Mouse (Mus musculus) frontal cortex, postnatal 10 days (tissue): Measurements from ENCODE around the gene Ptafr.
"Not testable (repeated sequence)": the region's sequence is repeated elsewhere in the genome, so short reads cannot be mapped to it uniquely, and the experiment has no call there.

Experiments
- DNase-seq, 2 experiments: peaks; one replicate each; pipeline ENCODE4 v3.0.0; 2022; ENCODE audit warnings: low spot score in 2 of 2, mixed read lengths in 1 of 2

The Ptafr gene

GRCm38 (mm10) chr4:132555550-132555949 lies 8.3 kb upstream of the Ptafr start:
- not testable (repeated sequence) for DNase-seq

GRCm38 (mm10) chr4:132563261-132563660 lies 606 bp upstream of the Ptafr start:
- no peak for DNase-seq

DNA sequence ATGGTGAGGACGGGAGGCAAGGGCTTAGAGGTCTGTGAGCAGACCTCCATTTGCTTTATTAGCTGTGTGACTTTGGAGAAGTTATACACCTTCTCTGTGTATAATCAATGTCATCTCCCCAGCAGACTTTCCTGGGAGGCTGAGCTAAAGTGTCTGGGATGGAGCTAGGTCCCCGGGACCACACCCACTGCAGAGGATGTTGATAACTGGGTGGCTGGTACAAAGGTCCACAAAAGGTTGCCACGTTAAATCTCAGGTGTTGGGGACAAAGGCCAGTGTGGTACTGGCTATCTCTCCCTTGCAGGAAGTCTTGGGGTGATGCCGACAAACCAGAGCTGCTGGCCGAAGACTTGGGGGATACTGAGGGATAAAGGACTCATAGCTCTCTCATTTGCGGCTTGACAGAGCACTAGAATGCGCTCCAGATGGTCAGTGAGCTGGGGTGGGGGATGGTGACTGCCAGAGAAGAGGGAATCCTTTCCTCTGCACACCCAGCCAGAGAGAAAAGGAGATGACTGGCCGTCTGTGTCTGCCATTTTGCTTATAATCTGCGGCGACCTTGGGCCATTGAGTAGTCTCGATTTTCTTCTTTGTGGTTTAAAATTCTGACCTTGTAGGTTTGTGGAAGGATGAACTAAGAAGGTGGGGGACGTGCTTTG lies 1.4 kb downstream of the Ptafr start:
- DNase-seq: peak in 1 of 2 experiments; percentile 21

- no peak for DNase-seq
These were observed 3.5 kb downstream of the Ptafr start for GRCm38 (mm10) chr4:132567361-132567779.

DNA sequence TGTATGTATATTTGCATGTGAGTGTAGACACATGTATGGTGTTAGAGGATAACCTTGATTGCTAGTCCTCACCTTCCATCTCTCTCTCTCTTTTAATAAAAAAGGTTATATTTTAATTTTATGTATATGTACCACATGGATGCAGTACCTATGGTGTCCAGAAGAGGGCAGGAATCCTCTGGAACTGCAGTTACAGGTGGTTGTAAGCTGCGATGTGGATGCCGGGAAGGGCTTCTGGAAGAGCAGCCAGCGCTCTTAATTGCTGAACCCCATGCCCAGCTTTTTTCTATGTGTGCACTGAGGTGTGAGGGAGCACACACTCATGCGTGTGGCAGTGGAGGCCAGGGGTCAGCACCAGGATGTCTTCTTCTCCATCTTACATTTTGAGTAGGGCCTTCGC lies 5.2 kb downstream of the Ptafr start:
- no peak for DNase-seq

DNA sequence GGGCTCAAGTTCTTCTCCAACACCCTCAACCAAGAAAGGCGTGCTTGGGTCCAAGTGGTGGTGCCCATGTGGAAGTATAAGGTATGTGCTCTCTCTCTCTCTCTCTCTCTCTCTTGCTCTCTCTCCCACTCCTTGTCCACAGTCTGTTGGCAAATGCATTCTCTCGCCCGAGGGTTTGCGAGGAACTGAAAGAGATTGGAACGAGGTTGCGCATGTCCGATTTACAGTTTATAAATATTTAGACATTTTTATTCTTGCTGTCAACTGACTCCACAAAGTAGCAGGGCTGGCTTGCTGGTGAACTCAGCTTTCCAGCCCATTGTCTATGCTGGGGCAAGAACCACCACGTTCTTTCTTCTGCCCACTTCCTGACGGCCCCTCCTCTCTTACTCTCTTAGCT lies 7.3 kb downstream of the Ptafr start:
- no peak for DNase-seq

GRCm38 (mm10) chr4:132573327-132573726 lies 9.5 kb downstream of the Ptafr start:
- DNase-seq: no peak

DNA sequence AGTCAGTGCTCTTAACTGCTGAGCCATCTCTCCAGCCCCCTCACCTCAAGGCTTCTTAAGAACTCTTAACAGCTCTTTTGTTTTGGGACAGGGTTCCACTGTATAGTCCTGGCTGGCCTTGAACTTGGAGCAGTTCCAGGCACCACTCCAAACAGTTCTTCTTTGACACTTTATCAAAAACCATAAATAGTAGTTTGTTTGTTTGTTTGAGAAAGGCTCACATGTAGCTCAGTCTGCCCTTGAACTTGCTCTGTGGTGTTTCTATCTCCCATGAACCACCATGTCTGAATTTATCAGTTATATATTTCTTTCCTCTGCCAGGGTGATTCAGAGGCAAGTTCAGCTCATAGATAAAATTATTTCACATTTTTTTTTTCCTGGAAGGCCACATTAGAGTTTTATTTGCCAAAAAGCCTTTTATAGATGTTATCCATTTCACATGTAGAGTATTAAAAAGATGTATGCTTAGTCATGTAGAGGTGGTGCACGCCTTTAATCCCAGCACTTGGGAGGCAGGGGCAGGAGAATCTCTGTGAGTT lies 11.0 kb downstream of the Ptafr start:
- DNase-seq: no peak

- DNase-seq: no peak
These were observed 19.9 kb downstream of the Ptafr start for GRCm38 (mm10) chr4:132583781-132584180.

- no peak for DNase-seq
These were observed 21.1 kb downstream of the Ptafr start for GRCm38 (mm10) chr4:132584975-132585374.

DNA sequence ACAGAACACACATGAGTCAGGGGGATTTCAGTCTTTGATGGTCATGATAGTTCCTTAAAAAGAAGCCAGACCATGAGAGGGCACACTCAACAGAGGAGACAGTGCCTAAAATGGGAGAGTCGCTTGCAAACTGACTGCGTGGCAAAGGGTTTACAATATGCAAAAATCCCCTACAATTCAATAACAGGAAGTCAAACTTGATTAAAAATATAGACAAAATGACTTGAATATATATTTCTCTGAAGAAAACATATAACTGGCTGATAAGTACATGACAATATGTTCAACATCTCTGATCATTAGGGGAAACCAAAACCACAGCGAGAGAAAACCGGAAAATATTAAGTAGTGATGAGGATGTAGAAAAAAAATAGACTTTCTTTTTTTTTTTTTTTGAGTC lies 22.4 kb downstream of the Ptafr start:
- DNase-seq: no peak

- DNase-seq: no peak
These were observed 24.6 kb downstream of the Ptafr start for GRCm38 (mm10) chr4:132588512-132588911.

DNA sequence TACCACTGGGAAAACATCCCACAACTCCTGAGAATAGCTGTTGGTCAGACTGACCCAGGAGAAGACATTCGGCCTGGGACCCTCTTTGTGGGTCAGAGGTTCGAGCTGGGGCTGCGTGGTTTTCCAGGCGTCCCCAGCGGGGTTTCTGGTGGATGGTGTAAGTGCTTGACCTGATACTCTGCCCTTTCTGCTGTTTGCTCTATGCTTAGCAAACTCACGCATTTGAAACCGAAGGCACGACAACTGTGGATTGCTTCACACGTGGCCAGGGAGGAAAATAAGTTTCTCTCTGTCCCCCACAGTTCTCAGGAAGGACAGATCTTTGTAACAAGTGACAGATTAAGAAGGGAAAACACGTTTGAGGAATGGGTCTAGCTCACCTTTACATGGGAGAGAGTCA lies 26.8 kb downstream of the Ptafr start:
- no peak for DNase-seq

DNA sequence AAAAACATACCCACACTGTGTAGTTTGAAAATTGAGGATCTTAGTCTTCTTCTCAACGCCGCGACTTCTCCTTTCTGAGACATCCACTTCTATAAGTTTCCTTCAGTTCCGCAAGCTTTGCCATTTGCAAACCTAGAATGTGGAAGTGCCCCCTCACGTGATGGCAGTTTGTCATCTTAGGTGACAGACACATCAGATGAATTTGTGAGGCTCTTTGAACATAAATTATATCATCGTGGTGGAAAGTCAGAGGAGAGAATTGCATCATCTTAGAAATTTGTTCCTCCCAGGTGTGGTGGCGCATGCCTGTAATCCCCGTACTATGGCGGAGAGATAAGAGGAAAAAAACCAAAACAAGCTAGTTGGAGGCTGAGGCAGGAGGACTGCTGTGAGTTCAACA lies 29.1 kb downstream of the Ptafr start:
- peak in 1 of 2 experiments; percentile 11 for DNase-seq

- no peak for DNase-seq
These were observed 30.3 kb downstream of the Ptafr start for GRCm38 (mm10) chr4:132594191-132594590.

- DNase-seq: no peak
These were observed 35.0 kb downstream of the Ptafr start for GRCm38 (mm10) chr4:132598861-132599260.

DNA sequence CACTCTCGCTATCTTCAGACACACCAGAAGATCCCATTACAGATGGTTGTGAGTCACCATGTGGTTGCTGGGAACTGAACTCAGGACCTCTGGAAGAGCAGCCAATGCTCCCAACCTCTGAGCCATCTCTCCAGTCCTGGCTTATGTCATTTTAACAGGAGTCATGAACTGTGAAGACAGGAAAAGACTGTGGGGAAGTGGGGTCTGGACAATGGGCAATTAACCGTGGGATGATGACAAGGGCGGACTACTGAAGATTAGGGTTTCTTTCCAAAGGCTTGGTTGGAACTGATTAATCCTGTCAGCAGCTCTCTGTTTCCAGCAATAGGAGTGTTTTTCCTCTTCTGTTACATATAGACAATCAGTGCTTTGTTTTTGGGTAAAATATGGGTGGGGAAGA lies 35.9 kb downstream of the Ptafr start:
- DNase-seq: no peak

DNA sequence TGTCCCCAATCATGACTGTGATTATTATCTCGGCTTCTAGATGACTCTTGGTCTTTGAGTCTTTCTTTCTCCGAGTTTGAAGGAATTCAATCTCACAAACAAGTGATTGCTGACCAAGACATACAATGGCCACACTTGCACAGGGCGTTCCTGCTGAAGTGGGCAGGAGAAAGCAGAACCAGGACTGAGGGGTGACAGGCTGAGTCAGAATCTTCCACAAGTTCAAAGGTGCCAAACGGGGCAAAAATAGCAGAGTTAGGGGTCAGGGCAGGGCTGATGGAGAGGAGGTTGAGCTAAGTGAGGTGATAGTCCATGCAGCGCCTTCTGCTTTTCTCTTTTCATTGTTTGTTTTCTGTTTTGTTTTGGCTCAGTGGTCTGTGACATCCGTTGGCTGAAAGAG lies 36.6 kb downstream of the Ptafr start:
- no peak for DNase-seq

- not testable (repeated sequence) for DNase-seq
These were observed 37.4 kb downstream of the Ptafr start for GRCm38 (mm10) chr4:132601242-132601641.

DNA sequence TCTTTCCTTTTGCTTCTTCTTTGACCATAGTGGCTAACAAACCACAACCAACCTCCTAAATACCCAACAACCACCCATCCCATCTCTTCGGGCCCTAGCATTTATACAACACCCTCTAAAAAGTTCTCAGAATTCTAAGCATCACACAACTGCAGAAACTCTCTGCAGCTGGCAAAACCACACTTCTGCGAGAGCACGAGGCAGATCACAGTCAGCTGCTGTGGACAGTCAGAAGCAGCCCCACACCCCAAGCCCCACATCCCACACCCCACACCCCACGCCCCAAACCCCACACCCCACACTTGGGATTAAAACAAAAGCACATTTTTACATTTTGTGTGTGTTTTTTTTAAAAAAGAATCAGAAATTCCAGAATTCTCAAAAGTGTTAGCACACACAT lies 39.6 kb downstream of the Ptafr start:
- no peak for DNase-seq

- no peak for DNase-seq
These were observed 41.9 kb downstream of the Ptafr start for GRCm38 (mm10) chr4:132605816-132606215.

DNA sequence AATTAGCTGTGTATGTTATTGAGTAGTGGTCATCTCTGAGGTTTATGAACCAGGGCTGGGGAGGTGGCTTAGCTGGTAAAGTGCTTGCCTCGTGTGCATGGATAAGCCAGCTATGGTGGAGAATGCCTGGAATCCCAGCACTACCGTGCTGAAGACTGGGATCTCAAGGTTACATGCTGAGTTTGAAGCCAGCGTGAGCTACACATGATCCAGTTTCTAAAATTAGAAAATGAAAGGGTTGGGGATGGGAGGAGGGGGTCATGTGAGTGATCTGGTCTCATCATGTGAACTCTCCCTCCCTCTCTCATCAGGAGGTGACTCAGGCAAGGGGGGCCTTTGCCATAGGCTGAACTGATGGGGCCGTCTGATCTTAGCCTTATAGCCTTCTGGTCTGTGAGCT lies 44.3 kb downstream of the Ptafr start:
- no peak for DNase-seq

DNA sequence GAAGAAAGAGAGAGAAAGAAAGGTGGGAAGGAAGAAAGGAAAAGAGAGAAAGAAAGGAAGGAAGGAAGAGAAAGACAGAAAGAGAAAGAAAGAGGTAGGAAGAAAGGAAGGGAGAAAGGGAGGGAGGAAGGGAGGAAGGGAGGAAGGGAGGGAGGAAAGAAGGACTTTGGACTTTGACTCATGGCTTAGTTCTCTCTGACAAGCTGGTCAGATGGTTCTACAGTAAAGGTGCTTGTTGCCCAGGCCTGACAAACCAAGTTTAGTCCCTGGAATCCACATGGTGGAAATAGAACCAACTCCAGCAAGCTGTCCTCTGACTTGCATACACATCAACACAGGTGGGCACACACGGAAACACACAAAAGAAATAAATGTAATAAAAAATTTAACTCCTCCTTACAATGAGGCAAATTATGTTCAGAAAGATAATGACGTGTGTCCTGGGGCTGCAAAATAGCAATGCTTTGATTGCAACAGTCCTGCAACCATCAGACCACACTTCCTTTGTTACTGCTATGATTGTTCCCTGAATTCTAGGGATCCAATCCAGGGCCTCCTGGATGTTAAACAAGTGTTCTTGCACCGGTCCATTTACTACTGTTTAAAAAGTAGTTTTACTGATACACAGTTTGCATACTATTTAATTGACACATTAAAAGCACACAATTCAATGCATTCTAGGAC lies 46.6 kb downstream of the Ptafr start:
- no peak for DNase-seq
